Mouse (Mus musculus) kidney, adult 8-10 months (tissue): ENCODE results near the gene Akr1c14.
A peak's percentile ranks its signal among the peaks of the same experiment; 100 is the strongest.
"Not testable (repeated sequence)": the region's sequence is repeated elsewhere in the genome, so short reads cannot be mapped to it uniquely, and the experiment has no call there.

ENCODE experiments used
- DNase-seq, 2 experiments: peaks; one replicate each; pipeline ENCODE4 v3.0.0; 2022

Gene Akr1c14

DNA sequence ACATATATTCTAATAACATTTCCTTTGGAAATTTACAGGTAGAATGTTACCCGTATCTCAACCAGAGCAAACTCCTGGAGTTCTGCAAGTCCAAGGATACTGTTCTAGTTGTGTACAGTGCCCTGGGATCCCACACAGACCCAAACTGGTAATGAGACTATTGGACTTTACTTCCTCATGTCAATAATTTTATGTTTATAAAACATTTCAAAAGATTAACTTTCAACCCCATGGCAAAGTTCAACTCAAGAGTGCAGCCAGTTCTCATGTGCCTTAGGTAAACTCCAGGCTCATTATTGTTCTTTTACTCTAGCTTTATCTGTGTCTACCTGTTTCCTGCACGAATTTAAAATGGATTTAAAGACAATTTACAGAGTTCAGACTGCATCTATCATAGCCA, at the start of gene Akr1c14:
Gene Akr1c14, plus strand, starts transcription at position 293 of the 400 bp plus-strand sequence.
- peak; percentile 8 to 41 for DNase-seq

DNA sequence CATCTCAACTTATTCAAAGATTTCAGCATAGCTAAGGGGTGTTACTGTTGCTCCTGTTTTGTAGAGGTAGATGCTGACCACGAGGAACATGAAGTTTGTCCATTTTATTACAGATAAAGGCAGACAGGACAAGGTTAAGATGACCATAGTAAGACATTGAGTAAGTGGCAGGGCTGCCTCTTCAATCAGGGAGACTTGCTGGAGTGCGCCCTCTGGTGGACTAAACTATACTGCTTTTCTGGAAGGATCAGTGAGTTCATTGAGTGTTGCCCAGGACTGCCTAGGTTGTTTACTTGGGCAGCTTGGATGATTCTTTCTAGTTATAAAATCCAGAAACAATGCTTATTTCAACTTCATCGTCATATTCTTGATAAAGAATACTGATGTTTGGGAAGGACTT, 47.1 kb upstream of the Akr1c14 start:
- DNase-seq: peak; percentile 49 to 81

GRCm38 (mm10) chr13:4010784-4011183, 38.0 kb upstream of the Akr1c14 start:
- DNase-seq: no peak

DNA sequence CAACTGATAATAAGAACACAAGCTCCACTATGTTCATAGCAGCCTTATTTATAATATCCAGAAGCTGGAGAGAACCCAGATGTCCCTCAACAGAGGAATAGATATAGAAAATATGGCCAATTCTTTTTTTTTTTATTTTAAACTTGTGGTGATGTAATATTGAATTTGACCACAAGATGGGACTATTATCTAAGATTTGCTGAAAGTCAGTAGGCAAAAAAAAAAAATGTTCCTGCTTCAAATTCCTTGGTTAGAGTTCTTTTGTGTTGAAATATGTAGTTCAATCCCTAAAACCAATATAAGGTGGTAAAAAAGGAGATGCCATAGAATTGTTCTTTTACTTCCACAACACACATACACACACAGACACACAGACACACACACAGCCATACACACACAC, 35.0 kb upstream of the Akr1c14 start:
- DNase-seq: no peak

DNA sequence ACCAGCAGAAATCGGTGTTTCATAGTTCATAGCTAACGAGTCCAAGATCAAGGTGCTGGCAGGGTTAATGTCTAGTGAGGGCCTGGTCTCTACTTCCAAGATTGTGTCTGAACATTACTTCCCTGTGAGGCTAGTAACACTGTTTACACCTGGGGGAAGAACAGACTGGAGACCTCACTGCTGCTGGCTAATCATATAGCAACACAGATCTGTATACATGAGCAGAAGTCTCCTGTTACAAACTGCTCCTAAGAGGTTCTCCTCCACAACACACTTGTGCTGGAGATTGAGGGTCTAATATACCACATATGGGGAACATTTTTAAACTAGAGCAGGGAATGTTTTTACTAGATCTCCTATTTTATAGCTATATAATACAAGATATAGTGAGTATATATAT, 18.9 kb upstream of the Akr1c14 start:
- DNase-seq: no peak

- peak in 1 of 2 experiments; percentile 28 for DNase-seq
Observed at GRCm38 (mm10) chr13:4032512-4032911, 16.3 kb upstream of the Akr1c14 start.

DNA sequence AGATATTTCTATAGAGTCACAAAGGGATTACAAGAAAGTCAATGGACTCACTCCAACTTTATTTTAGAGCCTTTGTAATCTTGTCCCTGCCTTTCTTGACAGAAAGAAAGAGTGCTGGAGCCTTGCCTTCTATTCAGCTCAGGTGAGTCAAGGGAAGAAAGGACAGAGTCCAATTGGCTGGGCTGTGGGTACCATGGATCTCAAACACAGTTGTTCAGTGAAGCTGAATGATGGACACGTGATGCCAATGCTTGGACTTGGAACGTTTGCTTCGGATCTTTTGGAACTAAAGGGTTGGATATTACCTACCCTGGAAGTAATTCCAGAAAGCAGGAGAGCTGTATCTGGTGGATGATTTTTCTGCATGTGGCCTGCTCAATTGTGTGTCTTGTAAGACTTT, 13.8 kb upstream of the Akr1c14 start:
- DNase-seq: peak; percentile 7 to 68

- DNase-seq: no peak
Observed at GRCm38 (mm10) chr13:4046113-4046512, 2.7 kb upstream of the Akr1c14 start.

- DNase-seq: no peak
Observed at GRCm38 (mm10) chr13:4046841-4047240, 2.0 kb upstream of the Akr1c14 start.

- DNase-seq: no peak
Observed at GRCm38 (mm10) chr13:4048226-4048625, 585 bp upstream of the Akr1c14 start.

DNA sequence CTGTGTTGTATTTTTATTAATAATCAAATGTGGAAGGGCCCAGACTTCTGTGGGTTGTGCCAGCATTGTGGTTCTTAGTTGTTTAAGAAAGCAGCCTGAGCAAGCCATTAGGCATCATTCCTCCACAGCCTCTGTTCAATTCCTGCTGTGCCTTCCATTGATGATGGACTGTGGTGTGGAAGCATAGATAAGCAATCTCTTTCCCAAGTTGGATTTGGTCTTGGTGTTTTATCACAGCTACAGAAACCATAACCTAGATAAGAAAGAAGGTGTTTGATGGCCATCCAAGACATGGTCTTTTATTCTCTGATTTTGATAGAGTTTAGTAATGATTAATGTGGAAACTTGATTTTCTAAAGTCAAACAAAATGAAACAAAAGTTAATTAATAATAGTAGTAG, 844 bp downstream of the Akr1c14 start:
- DNase-seq: no peak

DNA sequence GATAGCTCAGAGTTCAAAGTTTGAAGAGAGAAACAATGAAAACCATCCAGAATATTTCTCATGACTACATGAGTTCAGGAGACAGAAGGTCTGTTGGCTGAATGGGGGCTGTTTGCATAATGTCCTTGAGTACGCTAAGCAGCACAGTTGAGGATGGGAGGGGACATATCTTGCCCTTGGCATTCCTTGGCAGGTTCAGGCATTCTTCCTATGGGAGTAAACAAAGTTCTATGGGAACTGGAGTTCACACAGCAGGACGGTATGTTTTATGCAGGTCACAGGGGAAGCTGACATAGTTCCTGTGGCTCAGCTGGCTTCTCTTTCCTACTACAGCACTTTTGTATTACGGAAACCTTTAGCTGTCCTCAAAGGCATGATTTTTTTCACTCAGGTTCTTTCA, 6.6 kb downstream of the Akr1c14 start:
- no peak for DNase-seq

DNA sequence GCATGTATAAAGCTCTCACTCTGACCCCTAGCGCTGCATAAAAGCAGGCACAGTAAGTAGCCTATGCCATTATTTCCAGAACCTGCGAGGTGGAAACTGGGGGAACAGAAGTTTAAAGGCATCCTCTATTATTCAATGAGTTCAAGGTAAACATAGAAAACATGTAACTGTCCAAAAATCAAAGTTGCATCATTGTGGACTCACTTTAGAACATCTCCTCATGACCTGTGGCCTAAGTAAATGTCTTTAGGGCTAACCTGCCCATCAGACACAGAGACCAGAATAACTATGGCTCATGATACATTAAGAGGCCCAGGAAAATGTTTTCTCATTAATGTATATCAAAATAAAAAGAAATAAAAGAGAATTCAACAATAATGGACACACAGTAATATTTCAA, 7.4 kb downstream of the Akr1c14 start:
- no peak for DNase-seq

- DNase-seq: not testable (repeated sequence)
Observed at GRCm38 (mm10) chr13:4058239-4058638, 9.4 kb downstream of the Akr1c14 start.

DNA sequence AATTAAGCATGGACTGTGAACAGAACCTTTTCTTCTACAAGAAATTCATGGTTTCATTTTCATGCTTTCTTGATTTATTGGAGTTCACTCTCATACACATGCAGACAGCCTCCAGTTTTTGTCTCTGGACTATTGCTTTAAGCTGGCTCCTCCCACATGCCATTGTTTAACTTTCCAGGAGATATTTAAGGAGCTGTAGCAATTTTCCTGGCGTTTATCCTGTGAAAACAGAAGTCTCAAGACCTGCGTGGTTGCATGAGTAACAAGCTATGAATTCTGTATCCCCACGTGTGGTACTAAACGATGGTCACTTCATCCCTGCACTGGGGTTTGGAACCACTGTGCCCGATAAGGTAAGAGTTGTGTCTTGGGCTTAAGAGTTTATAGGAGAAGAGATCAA, 10.6 kb downstream of the Akr1c14 start:
- peak in 1 of 2 experiments; percentile 17 for DNase-seq

DNA sequence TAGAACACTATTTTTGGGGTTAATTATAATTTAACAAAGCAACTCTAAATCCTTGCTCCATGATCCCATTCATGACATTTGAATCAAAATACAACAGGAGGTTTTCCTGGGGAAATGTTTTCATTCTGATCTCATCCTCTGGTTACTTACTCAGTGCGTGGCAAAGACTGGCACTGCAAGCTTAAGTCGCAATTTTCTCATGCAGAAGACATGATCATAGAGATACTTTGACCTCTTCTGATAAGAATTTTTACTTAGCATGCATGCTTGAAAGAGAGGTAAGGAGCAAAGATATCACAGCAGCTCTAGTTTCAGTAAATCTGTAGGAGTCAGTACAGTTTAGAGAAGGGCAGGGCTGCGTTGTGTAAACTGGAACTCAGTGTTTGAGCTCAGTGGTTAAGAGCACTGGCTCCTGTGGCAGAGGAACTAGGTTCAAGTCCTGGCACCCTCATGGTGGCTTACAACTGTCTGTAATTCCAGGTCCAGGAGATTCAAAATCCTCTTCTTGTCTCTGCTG, 11.5 kb downstream of the Akr1c14 start:
- DNase-seq: no peak

DNA sequence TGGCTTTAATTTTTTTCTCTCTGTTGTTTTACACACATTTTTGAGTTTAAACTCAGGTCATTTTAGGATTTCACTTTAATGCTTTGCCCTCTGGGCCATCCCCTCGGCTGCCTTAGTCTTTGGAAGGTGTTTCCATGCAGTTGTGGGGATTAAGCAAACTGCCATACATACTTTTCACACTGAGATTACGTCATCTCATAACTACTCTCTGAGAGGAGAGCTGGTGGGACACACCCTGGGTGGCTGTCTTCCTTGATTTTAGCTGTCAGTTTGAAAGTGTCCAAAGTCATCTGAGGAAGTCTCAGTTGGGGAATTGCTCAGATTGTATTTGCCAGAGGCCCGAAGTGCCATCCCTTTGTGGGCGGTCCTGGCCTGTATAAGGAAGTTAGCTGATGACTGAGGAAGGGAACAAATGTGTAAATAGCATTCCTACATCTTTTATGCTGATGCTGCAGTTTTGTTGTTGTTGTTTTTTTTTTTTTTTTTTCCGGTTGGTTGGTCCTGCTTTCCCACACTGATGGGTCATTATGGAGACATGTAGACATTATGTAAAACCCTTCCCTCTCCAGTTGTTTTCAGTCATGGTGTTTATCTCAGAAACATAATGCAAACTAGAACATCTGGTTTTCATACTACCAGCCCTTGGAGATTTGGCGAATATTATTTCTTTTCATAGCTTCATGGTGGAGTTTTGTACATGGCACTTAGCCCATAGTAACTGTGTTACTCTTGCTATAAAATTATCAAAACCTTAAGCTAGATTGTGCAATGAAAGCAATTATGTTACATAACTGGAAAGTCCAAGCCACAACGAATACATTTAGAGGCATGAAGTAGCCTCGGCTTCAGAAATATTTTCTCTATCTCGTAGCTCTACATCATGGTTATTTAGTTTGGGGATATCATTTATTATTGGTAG, 28.0 kb downstream of the Akr1c14 start:
- DNase-seq: no peak

- DNase-seq: no peak
Observed at GRCm38 (mm10) chr13:4079876-4080275, 31.1 kb downstream of the Akr1c14 start.

- DNase-seq: peak in 1 of 2 experiments; percentile 37
Observed at GRCm38 (mm10) chr13:4101691-4102090, 52.9 kb downstream of the Akr1c14 start.

DNA sequence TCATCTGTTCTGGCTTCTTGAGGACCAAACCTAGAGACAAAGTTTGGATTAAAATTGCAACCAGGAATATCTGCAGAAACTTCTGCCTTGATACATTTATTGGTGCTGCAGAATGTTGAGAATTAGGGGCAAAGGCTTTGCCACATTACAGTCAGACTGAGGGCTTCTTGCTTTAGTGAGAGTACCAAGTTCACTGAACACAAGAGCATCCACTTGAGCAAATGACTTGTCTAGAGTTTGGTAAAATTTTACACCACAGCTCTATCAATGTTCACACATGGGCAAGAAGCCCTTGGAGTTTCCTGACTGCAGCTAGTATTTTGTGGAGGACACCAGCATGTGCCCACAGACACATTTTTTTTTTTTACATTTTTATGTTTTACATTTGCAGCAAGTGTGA, 53.9 kb downstream of the Akr1c14 start:
- peak in 1 of 2 experiments; percentile 45 for DNase-seq

GRCm38 (mm10) chr13:4110281-4111188, 61.7 kb downstream of the Akr1c14 start:
- peak; percentile 70 to 84 for DNase-seq

GRCm38 (mm10) chr13:4119181-4119904, 70.5 kb downstream of the Akr1c14 start:
- no peak for DNase-seq

DNA sequence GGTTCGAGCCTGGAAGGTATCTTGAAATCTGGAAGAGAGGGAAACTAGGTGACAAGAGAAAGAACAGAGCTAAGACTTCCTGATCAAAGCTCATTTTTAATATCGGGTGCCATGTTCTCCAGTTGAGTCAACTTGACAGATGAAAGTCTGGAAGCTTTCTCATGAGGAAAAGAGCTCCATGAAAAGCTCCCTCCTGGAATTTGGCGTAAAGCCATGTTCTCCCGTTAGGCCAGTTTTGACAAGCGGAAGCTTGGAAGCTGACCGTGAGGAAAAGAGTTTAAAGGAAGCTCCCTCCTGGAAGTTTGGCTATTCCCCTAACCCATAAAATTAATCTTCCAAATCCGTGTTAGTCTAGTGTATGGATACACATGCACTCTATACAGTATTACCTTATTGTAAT, 74.3 kb downstream of the Akr1c14 start:
- DNase-seq: peak; percentile 17 to 48
